Mouse (Mus musculus) heart, adult 2 months (tissue): ENCODE data around the gene Mfn2. TPM values are rescaled to one million over a fixed set of nuclear protein-coding genes. Genes with fewer than 3 reads are reported as not detected.

ENCODE experiments used
- DNase-seq, 2 experiments: peaks; one replicate each; pipeline ENCODE4 v3.0.0; 2021
- H3K27ac ChIP-seq: fragments of 200-600 bp; 2 replicates; pipeline ENCODE4 v1.8.1; 2022
- H3K27me3 ChIP-seq: fragments of 200-500 bp; 2 replicates; pipeline ENCODE4 v1.6.1; 2012; ENCODE audit warnings: mild to moderate bottlenecking, low read length, inconsistent platforms, mixed read lengths; ENCODE audit not compliant: control insufficient read depth, insufficient read depth
- H3K36me3 ChIP-seq: fragments of 200-500 bp; 2 replicates; pipeline ENCODE4 v1.6.1; 2012; ENCODE audit warnings: low read length, inconsistent platforms; ENCODE audit not compliant: control insufficient read depth, insufficient read depth
- H3K4me1 ChIP-seq: fragments of 200-500 bp; 2 replicates; pipeline ENCODE4 v1.6.1; 2011; ENCODE audit warnings: low read length; ENCODE audit not compliant: control insufficient read depth, insufficient read depth
- H3K4me3 ChIP-seq: fragments of 200-600 bp; 2 replicates; pipeline ENCODE4 v1.8.1; 2022
- H3K79me2 ChIP-seq: fragments of 200-500 bp; replicated peaks from 2 replicates; pipeline ENCODE4 v1.6.1; 2012; ENCODE audit warnings: mild to moderate bottlenecking, inconsistent platforms, low read length, moderate library complexity, mixed read lengths; ENCODE audit not compliant: control insufficient read depth, insufficient read depth
- H3K9ac ChIP-seq: fragments of 200-500 bp; 2 replicates; pipeline ENCODE4 v1.6.1; 2012; ENCODE audit warnings: low read depth, mild to moderate bottlenecking, control low read depth, inconsistent platforms, low read length, mixed read lengths
- CTCF ChIP-seq: fragments of 200-600 bp; IDR thresholded peaks from 2 replicates; pipeline ENCODE4 v1.8.1; 2022; ENCODE audit warnings: antibody characterized with exemption, mild to moderate bottlenecking, moderate library complexity
- EP300 ChIP-seq: fragments of 200-500 bp; IDR thresholded peaks from 2 replicates; pipeline ENCODE4 v1.6.1; 2011; ENCODE audit warnings: low read depth, low read length, control low read depth; ENCODE audit not compliant: insufficient read depth
- POLR2A ChIP-seq: fragments of 200-500 bp; IDR thresholded peaks from 2 replicates; pipeline ENCODE4 v1.6.1; 2011; ENCODE audit warnings: mild to moderate bottlenecking, low read depth, low read length, control low read depth; ENCODE audit not compliant: insufficient read depth
- WGBS: fragments of 180-500 bp; shearing (Covaris S2); methylation state at CpG from one replicate; pipeline ENCODE4 v1.1.7; 2018; 5-methylcytosine and 5-hydroxymethylcytosine counted together
- intact Hi-C: fragments of 180-260 bp; cut with DNase I; formaldehyde crosslinking; loops from one replicate; pipeline ENCODE4 v1.15.1; 2025
- polyA plus RNA-seq: library from polyadenylated mRNA; depleted of rRNA; stranded (reverse); fragments of >200 nt; gene quantifications from 2 replicates; pipeline ENCODE4 v1.2.3, GENCODE M21; 2012
- total RNA-seq, 2 experiments: library from RNA; stranded (reverse); gene quantifications; 2 replicates each; pipeline ENCODE4 v1.2.3; 2021

Mfn2 gene
- total and polyA plus RNA-seq, 3 experiments, result 395 to 697 (median 626) TPM

- no peaks in the 10 kb centered on the region for H3K27me3 ChIP-seq
- TF ChIP-seq POLR2A (peak; percentile 98), EP300 (0 out of 2 replicates have a peak, but pooled peaks have one; percentile 57), CTCF (no peak)
- H3K36me3 ChIP-seq, result peaks cover 5% of the 10 kb centered on the region
- H3K9ac ChIP-seq, result peak within 1 kb of the TSS; percentile 97
- H3K4me3 ChIP-seq, result peak within 1 kb of the TSS; percentile 96
- H3K4me1 ChIP-seq, result peaks cover 34% of the 10 kb centered on the region
- intact Hi-C loops, result loop anchor here (2.0 to 5.0 kb wide), 2 partner anchors 32 to 69 kb away; partner anchors contain the start of genes Fv1, Mfn2 and Miip
- H3K27ac ChIP-seq, result peak within 1 kb of the TSS; percentile 94
- WGBS, result under 1% methylated on average over 51 of the region's 51 CpGs
- H3K79me2 ChIP-seq, result peaks cover under 1% of the 10 kb centered on the region
- peak; percentile 94 to 95 for DNase-seq
These were observed 31.9 kb upstream of the Mfn2 start, which contains the start of gene Plod1 for GRCm38 (mm10) chr4:147936331-147936954. Gene Plod1, minus strand, starts transcription at chr4:147936767.

GRCm38 (mm10) chr4:147935904-147936303, 31.4 kb upstream of the Mfn2 start:
- WGBS, result 5% methylated on average over 9 of the region's 9 CpGs
- Histone ChIP-seq H3K79me2 (no peaks in the 10 kb centered on the region), H3K27me3 (no peaks in the 10 kb centered on the region), H3K4me1 (peaks cover 34% of the 10 kb centered on the region), H3K36me3 (peaks cover 5% of the 10 kb centered on the region), H3K9ac (peak overlapping the region; percentile 97), H3K4me3 (peak overlapping the region; percentile 96), H3K27ac (peak overlapping the region; percentile 94)
- TF ChIP-seq CTCF, result no peak
- TF ChIP-seq POLR2A, result no peak
- no peak for TF ChIP-seq EP300
- DNase-seq, result no peak
- intact Hi-C loops, result loop anchor here (2.0 to 5.0 kb wide), 2 partner anchors 31 to 69 kb away; partner anchors contain the start of genes Fv1, Mfn2 and Miip

DNA sequence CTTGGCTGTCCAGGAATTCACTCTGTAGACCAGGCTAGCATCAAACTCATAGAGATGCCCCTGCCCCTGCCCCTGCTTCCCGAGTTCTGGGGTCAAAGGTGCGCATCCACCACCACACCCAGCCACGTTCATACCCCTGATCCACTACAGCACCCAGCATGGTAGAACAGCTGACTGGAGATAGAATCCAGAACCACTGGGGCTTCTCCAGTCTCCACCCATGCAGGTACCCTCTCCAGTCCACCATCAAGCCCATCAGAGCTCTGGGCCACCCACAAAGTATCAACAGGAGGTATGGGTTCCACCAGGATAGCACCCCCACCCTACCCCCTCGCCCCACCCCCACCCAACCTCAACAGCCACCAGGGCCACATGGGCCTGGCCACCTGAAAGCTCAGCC, 30.1 kb upstream of the Mfn2 start:
- H3K27ac ChIP-seq, result peak overlapping the region; percentile 55

DNA sequence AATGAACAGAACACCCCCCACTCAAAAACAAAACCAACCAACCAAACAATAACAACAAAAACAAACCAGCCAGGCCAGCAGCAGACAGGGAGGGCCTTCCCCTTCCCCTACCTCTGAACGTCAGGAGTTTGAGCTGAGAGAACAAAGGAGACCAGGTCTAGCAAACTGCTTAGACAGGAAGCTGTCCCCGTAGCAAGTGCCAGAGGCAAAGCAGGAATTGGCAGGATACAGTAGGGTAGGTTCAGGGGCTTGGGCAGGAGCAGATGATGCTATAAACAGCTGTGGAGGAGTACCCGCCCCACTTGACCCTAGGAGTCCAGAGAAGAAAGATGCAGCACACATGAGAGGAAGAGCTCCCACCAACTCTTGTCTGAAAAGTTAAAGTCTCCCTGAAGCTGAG, 29.6 kb upstream of the Mfn2 start:
- intact Hi-C loops, result no loop called here
- TF ChIP-seq EP300 (0 out of 2 replicates have a peak, but pooled peaks have one; percentile 31), CTCF (no peak)
- Histone ChIP-seq H3K79me2 (no peaks in the 10 kb centered on the region), H3K36me3 (peaks cover 5% of the 10 kb centered on the region), H3K27me3 (no peaks in the 10 kb centered on the region), H3K9ac (no peak overlapping the region), H3K4me1 (peaks cover 31% of the 10 kb centered on the region), H3K27ac (peak overlapping the region; percentile 55), H3K4me3 (0 out of 2 replicates have a peak overlapping the region, but pooled peaks have one; percentile 12)
- 13% methylated on average over 3 of the region's 3 CpGs for WGBS
- DNase-seq, result peak in 1 of 2 experiments; percentile 41

More for the DNA sequence above, 30.1 kb upstream of the Mfn2 start:
- H3K79me2 ChIP-seq, result no peaks in the 10 kb centered on the region
- no peak overlapping the region for H3K9ac ChIP-seq
- H3K4me3 ChIP-seq, result no peak overlapping the region
- peaks cover 5% of the 10 kb centered on the region for H3K36me3 ChIP-seq
- TF ChIP-seq CTCF (no peak), EP300 (no peak), POLR2A (no peak)
- H3K27me3 ChIP-seq, result no peaks in the 10 kb centered on the region
- WGBS, result 71% methylated on average over 4 of the region's 4 CpGs
- DNase-seq, result no peak
- intact Hi-C loops, result loop anchor here (5.0 kb wide), 1 partner anchor 67 kb away; the partner anchor contains the start of genes Fv1 and Miip
- peaks cover 31% of the 10 kb centered on the region for H3K4me1 ChIP-seq

GRCm38 (mm10) chr4:147930946-147931345, 26.4 kb upstream of the Mfn2 start:
- TF ChIP-seq POLR2A, result no peak
- no peak for TF ChIP-seq EP300
- TF ChIP-seq CTCF, result no peak
- WGBS, result 93% methylated on average over 14 of the region's 14 CpGs
- no peak for DNase-seq
- Histone ChIP-seq H3K4me1 (peaks cover 24% of the 10 kb centered on the region), H3K79me2 (no peaks in the 10 kb centered on the region; the same call in 1 of the 2 replicates), H3K9ac (no peak overlapping the region), H3K27me3 (no peaks in the 10 kb centered on the region), H3K36me3 (no peaks in the 10 kb centered on the region), H3K27ac (no peak overlapping the region), H3K4me3 (no peak overlapping the region)
- intact Hi-C loops, result no loop called here

DNA sequence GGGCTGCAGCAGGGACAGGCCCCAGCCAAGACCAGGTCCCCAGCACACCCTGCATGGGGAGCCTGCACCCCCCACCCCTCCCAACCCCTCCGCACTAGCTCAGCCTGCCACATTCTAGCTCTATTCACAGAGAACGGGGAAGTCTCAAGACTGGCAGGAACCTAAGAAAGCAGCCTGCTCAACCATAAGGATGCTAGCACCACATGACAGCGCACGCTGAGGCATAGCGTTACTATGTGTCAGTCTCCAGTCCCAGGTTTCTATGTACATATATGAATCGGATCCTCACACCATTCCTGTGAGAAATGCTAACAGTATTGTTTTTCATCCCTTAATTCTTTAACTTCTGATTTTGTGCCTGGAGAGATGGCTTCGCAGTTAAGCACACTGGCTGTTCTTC, 24.0 kb upstream of the Mfn2 start:
- intact Hi-C loops, result no loop called here
- TF ChIP-seq POLR2A (no peak), CTCF (no peak)

More for the DNA sequence above, 24.0 kb upstream of the Mfn2 start:
- no peak for DNase-seq
- Histone ChIP-seq H3K27ac (no peak overlapping the region), H3K4me3 (no peak overlapping the region), H3K36me3 (no peaks in the 10 kb centered on the region), H3K27me3 (no peaks in the 10 kb centered on the region), H3K79me2 (no peaks in the 10 kb centered on the region; the same call in 1 of the 2 replicates), H3K9ac (no peak overlapping the region), H3K4me1 (peaks cover 11% of the 10 kb centered on the region)
- 88% methylated on average over 7 of the region's 7 CpGs for WGBS
